Mouse (Mus musculus) kidney, adult 8-10 months (tissue): Measurements from ENCODE around the gene Cadm1.

Experiments
- DNase-seq, 2 experiments: peaks; one replicate each; pipeline ENCODE4 v3.0.0; 2022

Gene Cadm1

GRCm38 (mm10) chr9:47752516-47752915 is 222.5 kb downstream of the Cadm1 start:
- no peak for DNase-seq

DNA sequence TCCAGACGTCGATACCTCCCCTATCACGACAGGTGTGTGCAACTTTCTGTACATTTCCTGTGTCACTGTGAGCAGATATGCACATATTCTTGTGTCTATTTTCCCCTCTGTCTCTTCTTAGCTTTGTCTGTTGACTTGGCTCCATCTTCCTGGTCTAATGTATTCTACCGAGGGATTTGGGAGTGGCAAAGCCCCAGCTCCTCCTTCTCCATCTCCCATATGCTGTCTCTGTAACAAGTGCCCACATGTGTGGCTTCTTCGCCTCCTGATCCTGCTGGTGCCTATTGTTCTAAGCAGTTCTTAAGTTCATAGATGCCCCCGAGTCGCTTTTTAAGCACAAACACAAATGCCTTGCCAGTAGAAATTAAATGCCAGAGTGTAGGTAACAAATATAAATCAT is 223.2 kb downstream of the Cadm1 start:
- DNase-seq, result no peak

- no peak for DNase-seq
Observed at GRCm38 (mm10) chr9:47755119-47755518, 225.1 kb downstream of the Cadm1 start.

DNA sequence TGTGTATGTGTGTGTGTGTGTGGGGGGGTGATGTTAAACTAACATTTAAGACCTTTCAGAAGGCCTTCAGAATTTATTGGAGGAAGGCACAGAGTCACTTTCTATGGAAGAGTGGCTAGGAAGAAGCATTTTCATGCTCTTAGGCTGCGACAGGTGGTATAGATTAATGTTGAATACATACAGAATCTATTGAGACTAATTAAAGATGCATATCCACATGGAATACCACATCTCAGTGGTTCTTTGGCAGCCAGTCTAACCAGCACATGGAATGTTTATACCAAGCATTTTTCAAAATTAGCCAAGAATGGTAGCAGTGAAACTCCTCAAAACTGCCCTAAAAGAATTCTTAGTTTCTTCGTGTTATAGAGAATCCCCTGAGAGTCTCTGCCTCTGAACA is 227.8 kb downstream of the Cadm1 start:
- DNase-seq, result no peak

DNA sequence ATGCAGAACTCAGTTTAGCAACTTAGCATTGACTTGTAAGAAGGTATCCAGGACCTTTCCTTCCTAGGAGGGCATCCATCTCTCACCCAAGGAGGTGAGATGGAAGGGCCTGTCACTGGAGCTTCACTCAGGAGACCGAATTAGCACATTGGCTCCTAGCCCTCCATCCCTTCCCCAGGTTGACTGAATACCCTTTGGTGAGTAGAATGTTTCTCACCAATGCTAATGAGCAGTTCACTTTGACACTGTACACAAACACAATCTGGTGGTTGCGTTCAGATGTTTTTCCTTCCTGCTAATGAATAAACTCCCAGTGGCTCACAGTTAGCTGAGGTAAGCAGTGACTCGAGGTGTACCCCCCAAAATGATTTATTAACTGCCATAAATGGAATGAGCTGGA is 228.3 kb downstream of the Cadm1 start:
- DNase-seq, result no peak

DNA sequence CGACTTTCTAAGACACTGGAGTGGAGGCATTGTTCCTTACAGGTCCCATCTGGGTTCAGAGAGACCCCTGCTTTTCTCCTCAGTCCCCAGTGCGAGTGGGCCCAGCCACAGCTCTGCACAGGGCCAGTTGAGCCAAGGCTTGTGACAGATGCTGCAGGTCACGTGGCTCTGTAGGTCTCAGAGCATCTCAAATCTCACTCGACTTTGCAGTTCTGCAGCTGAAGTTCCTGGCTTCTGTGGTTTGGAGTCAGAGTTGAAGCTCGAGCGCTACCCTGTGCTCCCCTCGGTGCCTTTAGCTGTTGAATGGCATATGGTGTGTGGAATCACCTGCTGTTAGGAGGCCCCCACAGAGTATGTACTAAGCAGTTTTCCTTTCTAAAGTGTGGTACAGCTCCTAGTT is 229.8 kb downstream of the Cadm1 start:
- no peak for DNase-seq

- no peak for DNase-seq
Observed at GRCm38 (mm10) chr9:47761601-47762000, 231.6 kb downstream of the Cadm1 start.

DNA sequence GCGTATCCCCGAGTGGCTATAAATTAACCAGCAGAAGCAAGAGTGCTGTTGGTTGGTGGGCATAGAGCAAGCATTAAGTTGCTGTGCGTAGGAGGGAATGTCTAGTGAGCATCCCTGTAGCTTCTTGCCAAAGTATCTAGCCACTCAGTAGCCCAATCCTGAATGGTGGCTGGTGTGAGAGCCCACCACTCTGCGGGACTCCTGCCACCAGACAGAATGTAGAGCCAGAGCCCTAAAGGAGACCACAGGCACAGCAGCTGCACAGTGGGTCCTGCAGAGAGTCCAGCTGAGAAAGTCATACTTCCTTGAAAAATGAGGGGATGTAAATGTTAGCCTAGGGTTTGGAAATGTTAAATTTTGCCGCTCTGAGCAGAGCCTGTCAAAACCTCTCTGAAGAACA is 232.9 kb downstream of the Cadm1 start:
- no peak for DNase-seq

- no peak for DNase-seq
Observed at GRCm38 (mm10) chr9:47764920-47765319, 234.9 kb downstream of the Cadm1 start.

GRCm38 (mm10) chr9:47765323-47765722 is 235.3 kb downstream of the Cadm1 start:
- DNase-seq, result no peak

- no peak for DNase-seq
Observed at GRCm38 (mm10) chr9:47766342-47766741, 236.4 kb downstream of the Cadm1 start.

- no peak for DNase-seq
Observed at GRCm38 (mm10) chr9:47770836-47771235, 240.9 kb downstream of the Cadm1 start.

DNA sequence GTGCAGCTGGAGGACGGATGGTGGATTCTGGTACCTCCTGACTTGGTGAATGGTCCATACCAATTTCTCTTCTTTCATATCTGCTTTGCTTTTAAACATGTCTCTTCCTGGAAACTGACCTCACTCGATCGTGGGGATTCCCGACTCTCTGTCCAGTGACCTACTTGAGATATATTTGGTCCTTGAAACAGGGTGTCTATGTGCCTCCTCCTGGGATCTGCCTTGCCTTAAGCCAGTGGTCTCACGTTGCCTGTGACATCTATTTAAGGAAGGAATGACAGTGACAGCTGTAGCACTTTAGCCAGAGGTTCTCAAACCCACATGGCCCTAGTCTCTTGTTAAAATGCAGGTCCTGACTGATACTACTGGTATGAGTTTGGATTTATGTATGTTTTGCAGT is 242.0 kb downstream of the Cadm1 start:
- DNase-seq, result no peak

DNA sequence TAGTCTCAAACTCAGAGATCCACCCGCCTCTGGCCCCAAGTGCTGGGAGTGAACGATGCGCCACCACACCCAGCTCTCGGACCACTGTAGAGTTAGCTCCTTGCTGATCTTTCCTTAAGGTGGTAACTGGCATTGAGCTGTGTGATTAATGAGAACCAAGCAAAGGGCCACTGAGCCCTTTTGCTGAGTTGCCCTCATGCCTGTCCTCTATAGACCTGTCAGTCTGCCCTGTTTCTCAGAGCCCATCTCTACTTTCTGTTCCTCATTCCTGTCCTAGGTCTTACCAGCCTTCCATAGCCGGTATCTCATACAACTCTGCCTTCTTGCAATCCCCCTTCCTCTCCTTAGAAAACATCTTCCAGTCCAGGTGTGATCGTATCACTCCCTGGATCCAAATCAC is 242.8 kb downstream of the Cadm1 start:
- no peak for DNase-seq

DNA sequence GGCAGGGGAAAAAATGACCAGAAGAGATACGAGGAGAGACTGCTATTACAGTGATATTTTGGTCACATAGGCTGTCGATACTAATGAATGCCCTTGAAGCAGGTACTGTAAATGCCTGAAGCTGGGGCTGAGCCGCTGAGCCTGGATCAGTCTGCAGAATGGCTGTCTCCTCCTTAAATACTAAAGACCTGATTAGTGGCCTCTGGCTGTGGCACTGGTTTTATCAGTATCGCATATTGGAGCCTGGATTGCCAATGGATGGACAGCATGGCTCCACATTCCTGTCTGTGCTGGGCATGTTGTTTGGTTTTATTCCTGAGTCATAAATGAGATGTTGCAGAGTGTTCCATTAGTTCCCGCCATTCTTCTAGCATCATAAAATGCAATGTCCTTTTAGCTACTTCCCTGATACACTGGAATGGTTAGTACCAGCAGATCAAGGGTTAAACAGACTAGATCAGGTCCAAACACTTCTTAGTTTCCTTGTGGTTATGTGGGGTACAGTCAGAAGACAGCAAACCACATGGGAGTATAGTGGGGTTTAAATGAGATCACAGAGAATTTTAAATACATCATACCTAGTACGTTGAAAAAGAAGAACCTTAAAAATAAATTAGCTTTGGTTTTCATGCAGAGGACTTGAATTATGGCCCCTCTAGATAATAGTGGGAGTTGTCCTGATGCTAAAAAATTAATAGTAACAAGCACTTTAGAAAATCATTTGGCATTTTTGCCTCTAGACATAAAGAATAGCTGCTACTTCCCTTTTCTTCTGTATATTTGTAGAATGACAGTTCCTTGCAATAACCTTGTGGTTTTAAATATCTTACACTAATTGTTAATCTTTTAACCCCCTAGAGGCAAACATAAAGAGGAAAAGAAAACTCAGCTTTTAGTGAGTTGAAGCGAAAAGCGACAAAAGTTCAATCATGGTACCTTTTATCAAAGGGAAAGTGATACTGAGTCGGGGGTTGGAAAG is 247.3 kb downstream of the Cadm1 start:
- DNase-seq, result no peak

DNA sequence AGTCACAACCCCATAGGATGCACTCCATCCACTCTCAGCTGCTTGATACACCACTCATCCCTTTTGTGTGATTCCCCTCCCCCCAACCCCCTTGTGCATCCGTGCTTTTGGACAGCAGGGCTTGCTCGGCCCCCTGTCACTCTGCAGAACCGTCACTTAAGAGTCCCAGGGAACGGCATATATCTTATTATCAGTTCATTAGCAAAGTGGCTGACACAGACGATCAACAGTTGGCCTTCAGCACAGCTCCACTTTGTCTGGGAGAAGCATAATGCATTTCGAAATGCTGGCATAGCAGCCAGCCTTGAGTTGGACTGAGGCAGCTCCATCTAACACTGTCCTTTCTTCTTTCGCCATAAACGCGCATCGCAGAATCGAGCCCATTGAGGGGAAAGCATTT is 248.5 kb downstream of the Cadm1 start:
- DNase-seq, result no peak

GRCm38 (mm10) chr9:47779291-47779690 is 249.3 kb downstream of the Cadm1 start:
- DNase-seq, result no peak

GRCm38 (mm10) chr9:47786642-47787041 is 256.7 kb downstream of the Cadm1 start:
- no peak for DNase-seq

DNA sequence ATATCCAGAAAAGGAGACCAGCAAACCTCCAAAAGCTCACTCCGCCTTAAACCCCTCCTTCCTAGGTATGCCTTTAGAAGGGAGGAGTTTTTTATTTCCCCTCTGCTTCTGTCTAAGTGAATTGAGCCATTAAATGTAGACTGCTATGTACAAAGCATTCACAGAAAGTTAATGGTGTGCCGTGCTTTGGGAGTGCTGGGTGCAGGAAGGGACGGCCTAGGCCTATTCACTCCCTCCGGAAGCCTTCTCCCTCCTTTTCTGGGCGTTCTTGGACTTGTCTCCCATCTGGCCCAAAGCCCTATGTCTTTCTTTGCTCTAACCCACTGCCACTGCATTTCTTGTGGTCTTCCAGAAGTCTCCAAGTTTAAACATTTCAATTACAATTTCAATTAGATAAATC is 268.5 kb downstream of the Cadm1 start:
- DNase-seq, result no peak

GRCm38 (mm10) chr9:47801242-47801641 is 271.3 kb downstream of the Cadm1 start:
- DNase-seq, result no peak

GRCm38 (mm10) chr9:47802527-47802926 is 272.6 kb downstream of the Cadm1 start:
- no peak for DNase-seq

DNA sequence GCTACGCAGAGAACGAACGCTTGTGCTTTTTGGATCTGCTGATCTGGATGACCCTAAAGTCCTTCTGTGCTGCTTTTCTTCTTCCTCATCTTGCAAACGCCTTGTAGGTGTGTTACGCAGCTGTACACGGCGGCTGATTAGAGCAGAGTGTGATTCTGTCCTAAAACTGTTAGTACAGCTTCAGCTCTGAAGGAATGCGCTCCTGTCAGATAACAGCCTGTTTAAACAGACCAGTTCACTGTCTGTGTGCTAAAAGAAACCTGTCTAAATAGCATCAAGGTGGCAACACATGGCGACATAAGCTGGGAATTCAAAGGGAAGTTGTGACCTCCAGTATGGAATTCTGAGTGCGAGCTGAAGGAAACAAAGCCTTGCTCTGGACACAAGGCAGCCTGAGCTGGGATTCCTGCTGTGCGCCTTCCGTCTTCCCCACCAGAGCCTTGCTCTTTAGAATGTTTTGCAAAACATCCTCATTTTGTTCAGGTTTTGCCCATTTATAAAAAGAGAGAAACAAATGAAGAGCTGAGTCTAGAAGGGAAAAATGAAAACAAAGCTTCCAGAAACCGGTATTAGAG is 273.6 kb downstream of the Cadm1 start:
- DNase-seq, result no peak

DNA sequence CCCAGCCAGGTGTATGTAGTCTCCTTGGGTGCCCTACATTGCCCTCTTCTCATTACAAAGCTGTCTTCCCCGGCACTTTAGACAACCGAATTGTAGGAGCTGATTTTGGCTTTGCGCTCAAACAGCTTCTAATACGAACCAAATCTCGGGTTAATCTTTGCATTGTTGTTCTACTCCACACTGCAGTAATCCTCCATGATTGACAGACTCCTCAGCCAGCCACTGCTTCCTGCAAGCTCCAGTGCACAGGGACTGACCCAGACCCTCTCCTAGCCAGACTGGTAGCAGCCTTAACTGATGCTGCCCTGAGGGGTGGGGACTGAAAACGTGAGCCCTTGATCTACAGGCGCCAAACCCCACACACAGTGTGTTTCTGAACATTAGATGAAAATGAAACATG is 275.7 kb downstream of the Cadm1 start:
- DNase-seq, result no peak

- no peak for DNase-seq
Observed at GRCm38 (mm10) chr9:47825668-47826067, 295.7 kb downstream of the Cadm1 start.

DNA sequence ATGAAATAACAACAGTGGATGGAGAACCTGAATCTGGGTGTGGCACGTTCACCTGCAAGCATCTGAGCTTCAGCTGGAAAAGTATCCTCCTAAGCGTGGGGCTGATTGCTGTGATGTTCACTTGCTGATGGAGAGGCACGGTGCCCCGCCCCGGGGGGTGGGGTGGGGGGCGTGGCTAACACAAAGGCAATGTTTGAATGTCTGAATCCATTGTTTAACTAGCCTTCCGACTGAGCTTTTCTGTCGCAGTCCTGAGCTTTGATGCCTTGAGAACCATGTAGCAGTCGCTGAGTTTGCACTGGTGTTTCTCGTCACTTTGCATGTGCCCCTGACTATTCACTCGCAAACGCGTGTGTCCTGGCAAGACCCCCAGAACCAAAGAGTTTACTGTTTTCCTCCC is 298.8 kb downstream of the Cadm1 start:
- DNase-seq, result no peak
